20 mouse cellular contexts compared by ENCODE assay signal in the genomic region with DNA sequence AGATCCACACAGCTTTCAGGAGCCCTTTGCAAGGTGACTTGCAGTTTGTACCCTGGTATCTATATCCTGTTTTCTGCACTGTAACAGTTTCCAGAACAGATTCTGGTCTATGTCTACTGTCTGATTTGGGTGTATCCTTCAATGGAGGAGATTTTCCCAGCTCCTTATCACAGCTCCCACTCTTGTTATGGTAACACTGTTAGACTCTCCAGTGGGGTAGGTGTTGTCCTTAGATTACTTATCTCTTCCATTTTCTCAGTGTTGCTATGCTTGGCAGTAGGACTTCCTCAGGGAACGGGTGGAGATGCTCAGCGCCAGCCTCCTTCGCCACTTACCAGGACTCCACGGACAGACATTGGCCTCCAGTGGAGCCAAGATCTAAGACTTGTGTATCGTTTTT.
A peak's percentile ranks its signal among the peaks of the same experiment; 100 is the strongest.
DNase-seq lines count a peak whose midpoint lies in the region; ATAC-seq lines count a peak whose summit lies in the region.
"Had no signal": no experiment of that assay in that cellular context is flagged by ENCODE, and none has a peak within 500 bp of the region (broad histone marks: within the 10 kb centered on the region; RNA-seq: fewer than 3 reads in every experiment).

No protein-coding gene starts in this region.

- H3K9me3 ChIP-seq in heart, embryonic 12.5 days (replicated peaks), result no peaks in the 10 kb centered on the region
- H3K9me3 ChIP-seq: embryonic facial prominence, embryonic 12.5 days; forebrain, embryonic 15.5 days; hindbrain, embryonic 12.5 days had no signal

- H3K4me3 ChIP-seq in heart, embryonic 12.5 days, result no peak overlapping the region
- H3K4me3 ChIP-seq: embryonic facial prominence, embryonic 12.5 days; forebrain, embryonic 15.5 days; gastrocnemius, adult 2 months; hindbrain, embryonic 12.5 days had no signal

- no peaks in the 10 kb centered on the region; the same call in 1 of the 2 replicates for H3K4me1 ChIP-seq in heart, embryonic 12.5 days (replicated peaks)
- H3K4me1 ChIP-seq: embryonic facial prominence, embryonic 12.5 days; forebrain, embryonic 15.5 days; hindbrain, embryonic 12.5 days had no signal

- H3K4me2 ChIP-seq in heart, embryonic 12.5 days, result no peak overlapping the region
- H3K4me2 ChIP-seq: embryonic facial prominence, embryonic 12.5 days; forebrain, embryonic 15.5 days; hindbrain, embryonic 12.5 days had no signal

- ATAC-seq in frontal cortex, adult (ENCODE audit: low TSS enrichment), result peak; percentile 79; the same call in 1 of the 2 replicates
- ATAC-seq in heart, embryonic 12.5 days (ENCODE audit: insufficient number of reproducible peaks, low FRiP score), result peak; percentile 91
- ATAC-seq: forebrain, embryonic 15.5 days; hindbrain, embryonic 16.5 days; inflammation-experienced regulatory T-cells, adult 6 months; intestine, postnatal 0 days had no signal

- no peaks in the 10 kb centered on the region for H3K27me3 ChIP-seq in heart, embryonic 12.5 days (replicated peaks)
- H3K27me3 ChIP-seq: embryonic facial prominence, embryonic 12.5 days; forebrain, embryonic 15.5 days; hindbrain, embryonic 12.5 days had no signal

- no peak overlapping the region for H3K27ac ChIP-seq in heart, embryonic 12.5 days (ENCODE audit: poor library complexity, severe bottlenecking)
- H3K27ac ChIP-seq: embryonic facial prominence, embryonic 12.5 days; forebrain, embryonic 15.5 days; gastrocnemius, adult 2 months; hindbrain, embryonic 12.5 days had no signal

- H3K9ac ChIP-seq in heart, embryonic 12.5 days, result no peak overlapping the region
- H3K9ac ChIP-seq: embryonic facial prominence, embryonic 12.5 days; forebrain, embryonic 15.5 days; hindbrain, embryonic 12.5 days had no signal

- 18% methylated on average over 5 of the region's 5 CpGs for WGBS in heart, embryonic 12.5 days

- DNase-seq in frontal cortex, postnatal 25 days (ENCODE audit: low spot score in 2 of 2), result no peak
- no peak for DNase-seq in heart, postnatal 36 days
- peak; percentile 0 for DNase-seq in right cerebral cortex, adult 18-20 months
- no peak for DNase-seq in right cerebral cortex, postnatal 14 days
- DNase-seq in B cell, adult 2 months, result no peak
- DNase-seq: adrenal gland, postnatal 10 days; cerebellum, adult 11-12 months; cerebellum, adult 9-10 months; cerebellum, postnatal 25 days; gastrocnemius, adult 2 months; gastrocnemius, postnatal 25 days; kidney, adult 8-10 months had no signal

- intact Hi-C loops in heart, postnatal 36 days (cut with DNase I), result no loop called here

- H3K36me3 ChIP-seq in heart, embryonic 12.5 days, result no peaks in the 10 kb centered on the region
- H3K36me3 ChIP-seq: embryonic facial prominence, embryonic 12.5 days; forebrain, embryonic 15.5 days; hindbrain, embryonic 12.5 days had no signal
